Mouse (Mus musculus): ENCODE measurements around the gene Psenen. TPM values are rescaled to one million over a fixed set of nuclear protein-coding genes. Genes with fewer than 3 reads are reported as not detected.
A peak's percentile ranks its signal among the peaks of the same experiment; 100 is the strongest.

The Psenen gene
- total RNA-seq, 1 experiment = 65.3 TPM

DNA sequence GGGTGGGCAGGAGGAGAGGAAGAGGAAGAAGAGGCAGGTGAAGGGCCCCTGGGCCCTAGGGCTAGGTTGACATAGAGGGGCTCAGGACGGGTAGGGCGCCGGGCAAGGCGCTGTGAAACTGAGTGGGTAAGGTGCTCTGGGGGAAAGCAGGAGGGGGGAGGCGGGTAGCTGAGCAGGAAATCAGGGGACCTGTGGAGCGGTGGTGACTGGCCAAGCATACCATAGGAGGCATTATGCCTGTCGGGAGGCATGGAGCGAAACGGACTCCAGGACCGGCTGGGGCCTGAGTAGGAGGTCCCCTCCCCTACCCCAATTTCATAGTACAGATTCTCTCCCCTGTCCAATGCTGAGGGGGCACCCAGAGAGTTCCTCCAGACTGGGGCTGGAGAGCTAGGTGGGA is 40.6 kb downstream of the Psenen start:
- in situ Hi-C loops (cut with MboI; ENCODE audit: low sequenced_read_pairs in 2 of 2, unreplicated experiment in 2 of 2) = no loop called here
- no peaks in the 10 kb centered on the region for H3K9me3 ChIP-seq (ENCODE audit: control insufficient read depth, insufficient read depth, low read depth, low read length)
- no peak overlapping the region for H3K4me3 ChIP-seq (ENCODE audit: insufficient read depth in 1 of 2, low read depth in 1 of 2, low read length in 2 of 2, poor library complexity in 1 of 2, severe bottlenecking in 1 of 2)
- H3K4me1 ChIP-seq (ENCODE audit: control insufficient read depth in 2 of 2, insufficient read depth in 2 of 2, low read length in 2 of 2, poor library complexity in 1 of 2) = peaks cover 1 to 16% of the 10 kb centered on the region in 2 experiments; a peak in 2 of 4 replicates
- no peaks in the 10 kb centered on the region for H3K36me3 ChIP-seq (ENCODE audit: control insufficient read depth, insufficient read depth, low read length, poor library complexity, severe bottlenecking)
- no peak for DNase-seq (ENCODE audit: low read depth, low spot score)
- H3K9ac ChIP-seq (ENCODE audit: insufficient read depth, low read depth, low read length, poor library complexity, severe bottlenecking) = no peak overlapping the region
- TF ChIP-seq ZC3H11A (IDR thresholded peaks at IDR 0.05; ENCODE audit: borderline replicate concordance, low read depth, low read length) = no peak
- no peak for TF ChIP-seq HCFC1 (IDR thresholded peaks at IDR 0.05; ENCODE audit: borderline replicate concordance, insufficient read depth, low read length)
- no peak for TF ChIP-seq MAFK (IDR thresholded peaks at IDR 0.05; ENCODE audit: insufficient read depth, low read depth, low read length)
- no peak for TF ChIP-seq CHD2 (IDR thresholded peaks at IDR 0.05; ENCODE audit: low read depth, low read length)
- no peak for TF ChIP-seq ZNF384 (IDR thresholded peaks at IDR 0.05; ENCODE audit: low read depth, low read length)
- H3K27ac ChIP-seq (ENCODE audit: insufficient read depth, low read depth, low read length, poor library complexity, severe bottlenecking) = no peak overlapping the region

DNA sequence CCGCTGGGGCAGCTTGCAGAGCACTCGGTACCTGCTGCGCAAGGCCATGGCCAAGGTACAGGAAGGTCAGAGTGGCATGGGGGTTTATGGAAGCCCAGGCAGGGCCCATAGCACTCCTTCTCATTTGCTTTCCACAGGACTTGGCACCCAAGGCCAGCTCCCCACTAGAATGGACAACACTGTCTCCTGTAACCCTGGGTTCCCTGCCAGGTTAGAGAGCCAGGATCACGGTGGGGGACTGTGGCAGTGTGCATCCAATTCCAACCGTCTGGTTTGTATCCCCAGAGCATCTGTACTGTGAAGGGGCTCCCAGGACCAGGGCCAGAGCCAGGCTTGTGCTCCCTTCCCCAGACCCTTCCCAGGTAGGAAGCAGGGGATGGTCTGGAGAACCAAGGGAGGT is 42.6 kb downstream of the Psenen start:
- no peak overlapping the region for H3K9ac ChIP-seq (ENCODE audit: insufficient read depth, low read depth, low read length, poor library complexity, severe bottlenecking)
- H3K4me3 ChIP-seq (ENCODE audit: insufficient read depth in 1 of 2, low read depth in 1 of 2, low read length in 2 of 2, poor library complexity in 1 of 2, severe bottlenecking in 1 of 2) = no peak overlapping the region
- no peaks in the 10 kb centered on the region for H3K9me3 ChIP-seq (ENCODE audit: control insufficient read depth, insufficient read depth, low read depth, low read length)
- no peaks in the 10 kb centered on the region for H3K36me3 ChIP-seq (ENCODE audit: control insufficient read depth, insufficient read depth, low read length, poor library complexity, severe bottlenecking)
- in situ Hi-C loops (cut with MboI; ENCODE audit: low sequenced_read_pairs in 2 of 2, unreplicated experiment in 2 of 2) = no loop called here
- peaks cover under 1 to 6% of the 10 kb centered on the region in 2 experiments; a peak in 2 of 4 replicates for H3K4me1 ChIP-seq (ENCODE audit: control insufficient read depth in 2 of 2, insufficient read depth in 2 of 2, low read length in 2 of 2, poor library complexity in 1 of 2)
- no peak for DNase-seq (ENCODE audit: low read depth, low spot score)
- no peak for TF ChIP-seq HCFC1 (IDR thresholded peaks at IDR 0.05; ENCODE audit: borderline replicate concordance, insufficient read depth, low read length)
- no peak for TF ChIP-seq CHD2 (IDR thresholded peaks at IDR 0.05; ENCODE audit: low read depth, low read length)
- TF ChIP-seq ZNF384 (IDR thresholded peaks at IDR 0.05; ENCODE audit: low read depth, low read length) = no peak
- no peak for TF ChIP-seq ZC3H11A (IDR thresholded peaks at IDR 0.05; ENCODE audit: borderline replicate concordance, low read depth, low read length)
- no peak for TF ChIP-seq MAFK (IDR thresholded peaks at IDR 0.05; ENCODE audit: insufficient read depth, low read depth, low read length)
- H3K27ac ChIP-seq (ENCODE audit: insufficient read depth, low read depth, low read length, poor library complexity, severe bottlenecking) = no peak overlapping the region

DNA sequence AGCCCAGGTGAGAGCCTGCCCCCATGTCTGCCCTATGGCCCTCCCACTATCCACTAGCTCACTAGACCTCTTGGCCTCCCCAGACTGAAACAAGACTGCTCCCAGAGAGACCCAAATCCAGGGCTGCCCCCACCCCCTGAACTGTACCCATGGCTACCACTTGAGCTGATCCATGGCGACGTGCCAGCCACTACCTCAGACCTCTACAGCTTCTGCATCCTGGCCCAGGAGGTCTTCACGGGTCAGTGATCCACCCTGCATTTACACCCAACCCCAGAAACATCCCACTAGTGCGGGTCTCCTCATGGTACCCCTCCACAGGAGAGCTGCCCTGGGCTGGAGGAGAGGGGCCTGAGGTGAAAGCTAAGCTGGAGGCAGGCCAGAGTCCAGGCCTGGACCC is 43.0 kb downstream of the Psenen start:
- Histone ChIP-seq H3K4me3 (ENCODE audit: insufficient read depth in 1 of 2, low read depth in 1 of 2, low read length in 2 of 2, poor library complexity in 1 of 2, severe bottlenecking in 1 of 2) (no peak overlapping the region), H3K9ac (ENCODE audit: insufficient read depth, low read depth, low read length, poor library complexity, severe bottlenecking) (no peak overlapping the region), H3K9me3 (ENCODE audit: control insufficient read depth, insufficient read depth, low read depth, low read length) (no peaks in the 10 kb centered on the region), H3K36me3 (ENCODE audit: control insufficient read depth, insufficient read depth, low read length, poor library complexity, severe bottlenecking) (no peaks in the 10 kb centered on the region), H3K4me1 (ENCODE audit: control insufficient read depth in 2 of 2, insufficient read depth in 2 of 2, low read length in 2 of 2, poor library complexity in 1 of 2) (peaks cover 2 to 4% of the 10 kb centered on the region in 2 experiments; a peak in 2 of 4 replicates), H3K27ac (ENCODE audit: insufficient read depth, low read depth, low read length, poor library complexity, severe bottlenecking) (no peak overlapping the region)
- no peak for DNase-seq (ENCODE audit: low read depth, low spot score)
- TF ChIP-seq CHD2 (IDR thresholded peaks at IDR 0.05; ENCODE audit: low read depth, low read length) = no peak
- no peak for TF ChIP-seq HCFC1 (IDR thresholded peaks at IDR 0.05; ENCODE audit: borderline replicate concordance, insufficient read depth, low read length)
- TF ChIP-seq MAFK (IDR thresholded peaks at IDR 0.05; ENCODE audit: insufficient read depth, low read depth, low read length) = no peak
- no peak for TF ChIP-seq ZC3H11A (IDR thresholded peaks at IDR 0.05; ENCODE audit: borderline replicate concordance, low read depth, low read length)
- TF ChIP-seq ZNF384 (IDR thresholded peaks at IDR 0.05; ENCODE audit: low read depth, low read length) = no peak
- in situ Hi-C loops (cut with MboI; ENCODE audit: low sequenced_read_pairs in 2 of 2, unreplicated experiment in 2 of 2) = no loop called here

DNA sequence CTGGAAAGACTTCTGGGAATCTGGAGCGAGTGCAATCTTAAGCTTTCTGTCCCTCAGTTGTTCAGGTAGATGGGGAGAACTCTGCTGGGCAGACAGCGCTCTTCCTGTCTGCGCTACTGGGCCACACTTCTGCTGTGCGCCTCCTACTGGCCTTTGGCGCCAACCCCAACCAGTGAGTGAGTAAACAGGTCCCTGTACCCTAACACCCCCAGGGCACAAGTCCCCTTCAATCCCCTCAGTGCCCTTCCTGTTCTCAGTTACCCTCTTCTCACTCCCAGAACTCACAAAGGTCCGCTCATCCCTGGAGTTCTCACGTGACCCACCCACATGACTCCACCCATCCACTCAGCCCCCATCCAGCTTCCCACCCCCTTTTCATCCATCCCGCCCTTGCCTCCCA is 45.1 kb downstream of the Psenen start:
- TF ChIP-seq ZC3H11A (IDR thresholded peaks at IDR 0.05; ENCODE audit: borderline replicate concordance, low read depth, low read length) (no peak), MAFK (IDR thresholded peaks at IDR 0.05; ENCODE audit: insufficient read depth, low read depth, low read length) (no peak), ZNF384 (IDR thresholded peaks at IDR 0.05; ENCODE audit: low read depth, low read length) (no peak), HCFC1 (IDR thresholded peaks at IDR 0.05; ENCODE audit: borderline replicate concordance, insufficient read depth, low read length) (no peak), CHD2 (IDR thresholded peaks at IDR 0.05; ENCODE audit: low read depth, low read length) (no peak)
- no peak overlapping the region for H3K27ac ChIP-seq (ENCODE audit: insufficient read depth, low read depth, low read length, poor library complexity, severe bottlenecking)
- peak overlapping the region; percentile 2 to 13; a peak in 1 of 4 replicates for H3K4me3 ChIP-seq (ENCODE audit: insufficient read depth in 1 of 2, low read depth in 1 of 2, low read length in 2 of 2, poor library complexity in 1 of 2, severe bottlenecking in 1 of 2)
- DNase-seq (ENCODE audit: low read depth, low spot score) = no peak
- in situ Hi-C loops (cut with MboI; ENCODE audit: low sequenced_read_pairs in 2 of 2, unreplicated experiment in 2 of 2) = no loop called here
- no peak overlapping the region for H3K9ac ChIP-seq (ENCODE audit: insufficient read depth, low read depth, low read length, poor library complexity, severe bottlenecking)
- H3K4me1 ChIP-seq (ENCODE audit: control insufficient read depth in 2 of 2, insufficient read depth in 2 of 2, low read length in 2 of 2, poor library complexity in 1 of 2) = peaks cover 2 to 4% of the 10 kb centered on the region in 2 experiments; a peak in 2 of 4 replicates
- no peaks in the 10 kb centered on the region for H3K36me3 ChIP-seq (ENCODE audit: control insufficient read depth, insufficient read depth, low read length, poor library complexity, severe bottlenecking)
- no peaks in the 10 kb centered on the region for H3K9me3 ChIP-seq (ENCODE audit: control insufficient read depth, insufficient read depth, low read depth, low read length)

Data from ES-E14 (cell line).